Mouse (Mus musculus) central nervous system, embryonic 14 days (tissue): ENCODE data around the gene Hbb-bs. TPM values are rescaled to one million over a fixed set of nuclear protein-coding genes. Genes with fewer than 3 reads are reported as not detected.

Experiments used
- polyA plus RNA-seq: library from polyadenylated mRNA; depleted of rRNA; stranded (reverse); fragments of >200 nt; gene quantifications from 2 replicates; pipeline ENCODE4 v1.2.3, GENCODE M21; 2012; rRNA removed

Hbb-bs gene
- 2,826 and 5,558 TPM in 2 replicates for polyA plus RNA-seq

GRCm38 (mm10) chr7:103827808-103828207, at the start of gene Hbb-bs:
Hbb-bs (minus strand) TSS chr7:103828096.

GRCm38 (mm10) chr7:103853090-103853489, 25.2 kb upstream of the Hbb-bs start, which contains the start of gene Hbb-y:
Hbb-y (minus strand) TSS chr7:103853216.

GRCm38 (mm10) chr7:103843034-103843433, 15.1 kb upstream of the Hbb-bs start, which contains the start of gene Hbb-bh1:
Hbb-bh1 (minus strand) TSS chr7:103843164.

GRCm38 (mm10) chr7:103840268-103840667, 12.4 kb upstream of the Hbb-bs start, which contains the start of gene Hbb-bh2:
Hbb-bh2 (minus strand) TSS chr7:103840520.

GRCm38 (mm10) chr7:103813766-103814165, 14.1 kb downstream of the Hbb-bs start, which contains the start of gene Hbb-bt:
Hbb-bt (minus strand) TSS chr7:103813996.

GRCm38 (mm10) chr7:103791721-103792120, 36.2 kb downstream of the Hbb-bs start, which contains the start of gene Olfr67:
Olfr67 (minus strand) TSS chr7:103791821.

GRCm38 (mm10) chr7:103779598-103779997, 48.3 kb downstream of the Hbb-bs start, which contains the start of gene Olfr68:
Olfr68 (minus strand) TSS chr7:103779698.

Other genes with a start within 250 kb of the Hbb-bs start
- gene Olfr618, start 238.0 kb downstream of the Hbb-bs start, polyA plus RNA-seq = 0.08 TPM in 1 of 2 replicates, not detected in the other
- not detected in 2 replicates for gene Olfr619, start 227.5 kb downstream of the Hbb-bs start, polyA plus RNA-seq
- not detected in 2 replicates for gene Olfr620, start 215.6 kb downstream of the Hbb-bs start, polyA plus RNA-seq
- gene Olfr622, start 185.4 kb downstream of the Hbb-bs start, polyA plus RNA-seq = 0.06 TPM in 1 of 2 replicates, not detected in the other
- not detected in 2 replicates for gene Olfr623, start 164.4 kb downstream of the Hbb-bs start, polyA plus RNA-seq
- 0.01 TPM in 1 of 2 replicates, not detected in the other for gene Olfr624, start 156.9 kb downstream of the Hbb-bs start, polyA plus RNA-seq
- not detected in 2 replicates for gene Olfr625-ps1, start 145.4 kb downstream of the Hbb-bs start, polyA plus RNA-seq
- not detected in 2 replicates for gene Olfr243, start 113.4 kb downstream of the Hbb-bs start, polyA plus RNA-seq
- gene Olfr628, start 97.7 kb downstream of the Hbb-bs start, polyA plus RNA-seq = not detected in 2 replicates
- not detected in 2 replicates for gene Olfr629, start 83.2 kb downstream of the Hbb-bs start, polyA plus RNA-seq
- gene Olfr630, start 70.8 kb downstream of the Hbb-bs start, polyA plus RNA-seq = not detected in 2 replicates
- gene Olfr69, start 56.5 kb downstream of the Hbb-bs start, polyA plus RNA-seq = not detected in 2 replicates
- gene Olfr68, start 48.4 kb downstream of the Hbb-bs start, polyA plus RNA-seq = not detected in 2 replicates
- not detected in 2 replicates for gene Olfr67, start 36.3 kb downstream of the Hbb-bs start, polyA plus RNA-seq
- 762 and 1,375 TPM in 2 replicates for gene Hbb-bt, start 14.1 kb downstream of the Hbb-bs start, polyA plus RNA-seq
- gene Hbb-bh2, start 12.4 kb upstream of the Hbb-bs start, polyA plus RNA-seq = not detected in 2 replicates
- 7.1 and 8.0 TPM in 2 replicates for gene Hbb-bh1, start 15.1 kb upstream of the Hbb-bs start, polyA plus RNA-seq
- gene Hbb-y, start 25.1 kb upstream of the Hbb-bs start, polyA plus RNA-seq = 602 and 840 TPM in 2 replicates
- gene Olfr66, start 58.2 kb upstream of the Hbb-bs start, polyA plus RNA-seq = not detected in 2 replicates
- not detected in 2 replicates for gene Olfr64, start 66.4 kb upstream of the Hbb-bs start, polyA plus RNA-seq
- gene Olfr65, start 75.4 kb upstream of the Hbb-bs start, polyA plus RNA-seq = not detected in 2 replicates
- not detected in 2 replicates for gene Olfr631, start 100.7 kb upstream of the Hbb-bs start, polyA plus RNA-seq
- gene Olfr632, start 106.3 kb upstream of the Hbb-bs start, polyA plus RNA-seq = not detected in 2 replicates
- not detected in 2 replicates for gene Olfr633, start 116.3 kb upstream of the Hbb-bs start, polyA plus RNA-seq
- not detected in 2 replicates for gene Olfr635, start 143.1 kb upstream of the Hbb-bs start, polyA plus RNA-seq
- gene Olfr638, start 170.7 kb upstream of the Hbb-bs start, polyA plus RNA-seq = not detected in 2 replicates
- not detected in 2 replicates for gene Olfr639, start 189.2 kb upstream of the Hbb-bs start, polyA plus RNA-seq
- gene Olfr640, start 197.5 kb upstream of the Hbb-bs start, polyA plus RNA-seq = not detected in 2 replicates
- gene Olfr641, start 207.3 kb upstream of the Hbb-bs start, polyA plus RNA-seq = not detected in 2 replicates
- not detected in 2 replicates for gene Olfr642, start 224.6 kb upstream of the Hbb-bs start, polyA plus RNA-seq
- gene 4930516K23Rik, start 233.3 kb upstream of the Hbb-bs start, polyA plus RNA-seq = not detected in 2 replicates
- not detected in 2 replicates for gene Olfr644, start 243.8 kb upstream of the Hbb-bs start, polyA plus RNA-seq